Mouse (Mus musculus): ENCODE data around the gene Neil1.

Gene Neil1

GRCm38 (mm10) chr9:57148144-57148878 is at the start of gene Neil1:
TSS of gene Neil1 (minus strand) at chr9:57148305.
- in situ Hi-C loops (cut with MboI, MseI), result loop anchor here (25.0 kb wide), 1 partner anchor 211 kb away; the partner anchor contains the start of genes Imp3 and Snx33

GRCm38 (mm10) chr9:57197414-57197813 is 49.3 kb upstream of the Neil1 start:
- in situ Hi-C loops (cut with MboI, MseI), result loop anchor here (25.0 kb wide), 1 partner anchor 560 kb away; no protein-coding TSS in a partner anchor

GRCm38 (mm10) chr9:57196708-57197107 is 48.6 kb upstream of the Neil1 start:
- in situ Hi-C loops (cut with MboI, MseI), result loop anchor here (25.0 kb wide), 1 partner anchor 559 kb away; no protein-coding TSS in a partner anchor

- in situ Hi-C loops (cut with MboI, MseI), result loop anchor here (25.0 kb wide), 1 partner anchor 1419 kb away; the partner anchor contains the start of gene Nptn
Measured at GRCm38 (mm10) chr9:57168411-57168810, 20.3 kb upstream of the Neil1 start.

GRCm38 (mm10) chr9:57166173-57166572 is 18.1 kb upstream of the Neil1 start:
- in situ Hi-C loops (cut with MboI, MseI), result loop anchor here (25.0 kb wide), 1 partner anchor 1421 kb away; the partner anchor contains the start of gene Nptn

- in situ Hi-C loops (cut with MboI, MseI), result loop anchor here (25.0 kb wide), 1 partner anchor 1424 kb away; the partner anchor contains the start of gene Nptn
Measured at GRCm38 (mm10) chr9:57163137-57163536, 15.0 kb upstream of the Neil1 start.

- in situ Hi-C loops (cut with MboI, MseI), result loop anchor here (25.0 kb wide), 1 partner anchor 1425 kb away; the partner anchor contains the start of gene Nptn
Measured at GRCm38 (mm10) chr9:57162496-57162895, 14.4 kb upstream of the Neil1 start.

- in situ Hi-C loops (cut with MboI, MseI), result loop anchor here (25.0 kb wide), 1 partner anchor 1429 kb away; the partner anchor contains the start of gene Nptn
Measured at GRCm38 (mm10) chr9:57158506-57158905, 10.4 kb upstream of the Neil1 start.

GRCm38 (mm10) chr9:57158013-57158470 is 9.9 kb upstream of the Neil1 start, which contains the start of gene Commd4:
TSS of gene Commd4 (minus strand) at chr9:57158331.
- in situ Hi-C loops (cut with MboI, MseI), result loop anchor here (25.0 kb wide), 1 partner anchor 1429 kb away; the partner anchor contains the start of gene Nptn

GRCm38 (mm10) chr9:57157499-57157898 is 9.4 kb upstream of the Neil1 start:
- in situ Hi-C loops (cut with MboI, MseI), result loop anchor here (25.0 kb wide), 1 partner anchor 1430 kb away; the partner anchor contains the start of gene Nptn

- in situ Hi-C loops (cut with MboI, MseI), result loop anchor here (25.0 kb wide), 1 partner anchor 1430 kb away; the partner anchor contains the start of gene Nptn
Measured at GRCm38 (mm10) chr9:57156823-57157222, 8.7 kb upstream of the Neil1 start.

- in situ Hi-C loops (cut with MboI, MseI), result loop anchor here (25.0 kb wide), 1 partner anchor 1431 kb away; the partner anchor contains the start of gene Nptn
Measured at GRCm38 (mm10) chr9:57156383-57156782, 8.3 kb upstream of the Neil1 start.

GRCm38 (mm10) chr9:57152331-57152730 is 4.2 kb upstream of the Neil1 start:
- in situ Hi-C loops (cut with MboI, MseI), result loop anchor here (25.0 kb wide), 1 partner anchor 1435 kb away; the partner anchor contains the start of gene Nptn

GRCm38 (mm10) chr9:57150192-57150591 is 2.1 kb upstream of the Neil1 start:
- in situ Hi-C loops (cut with MboI, MseI), result loop anchor here (25.0 kb wide), 1 partner anchor 1437 kb away; the partner anchor contains the start of gene Nptn

- in situ Hi-C loops (cut with MboI, MseI), result loop anchor here (25.0 kb wide), 1 partner anchor 212 kb away; the partner anchor contains the start of genes Imp3 and Snx33
Measured at GRCm38 (mm10) chr9:57149021-57149420, 916 bp upstream of the Neil1 start.

GRCm38 (mm10) chr9:57147205-57148143 is 631 bp downstream of the Neil1 start:
- in situ Hi-C loops (cut with MboI, MseI), result loop anchor here (25.0 kb wide), 1 partner anchor 210 kb away; the partner anchor contains the start of genes Imp3 and Snx33

- in situ Hi-C loops (cut with MboI, MseI), result loop anchor here (25.0 kb wide), 1 partner anchor 209 kb away; the partner anchor contains the start of genes Imp3 and Snx33
Measured at GRCm38 (mm10) chr9:57146451-57147066, 1.5 kb downstream of the Neil1 start.

- in situ Hi-C loops (cut with MboI, MseI), result loop anchor here (25.0 kb wide), 1 partner anchor 208 kb away; the partner anchor contains the start of genes Imp3 and Snx33
Measured at GRCm38 (mm10) chr9:57144830-57145229, 3.3 kb downstream of the Neil1 start.

GRCm38 (mm10) chr9:57143212-57143611 is 4.9 kb downstream of the Neil1 start:
- in situ Hi-C loops (cut with MboI, MseI), result loop anchor here (25.0 kb wide), 1 partner anchor 206 kb away; the partner anchor contains the start of genes Imp3 and Snx33

Data from regulatory T cell (primary cell).